ENCODE assay signal across 8 mouse cellular contexts in genomic region chr9:106891829-106892551, GRCm38 (mm10). TPM values are rescaled to one million over a fixed set of nuclear protein-coding genes. Genes with fewer than 3 reads are reported as not detected.
DNase-seq lines count a peak whose midpoint lies in the region; ATAC-seq and TF ChIP-seq lines count a peak whose summit lies in the region.

Manf (minus strand) TSS chr9:106891979.

- H3K27ac ChIP-seq in bone marrow, adult 2 months (ENCODE audit: control insufficient read depth, insufficient read depth, low read depth, low read length, poor library complexity) = peak within 1 kb of the TSS; percentile 88
- peak within 1 kb of the TSS; percentile 97 for H3K27ac ChIP-seq in embryonic facial prominence, embryonic 15.5 days (replicated peaks)
- peak within 1 kb of the TSS; percentile 83 for H3K27ac ChIP-seq in limb, embryonic 14.5 days (replicated peaks; ENCODE audit: low read depth, low read length)
- peak within 1 kb of the TSS; percentile 87 for H3K27ac ChIP-seq in midbrain, postnatal 0 days (ENCODE audit: low read depth, low read length)

- H3K4me3 ChIP-seq in bone marrow, adult 2 months (replicated peaks; ENCODE audit: control insufficient read depth, low read depth, low read length) = peak within 1 kb of the TSS; percentile 82
- H3K4me3 ChIP-seq in embryonic facial prominence, embryonic 15.5 days (replicated peaks) = peak within 1 kb of the TSS; percentile 94
- peak within 1 kb of the TSS; percentile 92 for H3K4me3 ChIP-seq in limb, embryonic 14.5 days (replicated peaks; ENCODE audit: low read length)
- peak within 1 kb of the TSS; percentile 91 for H3K4me3 ChIP-seq in midbrain, postnatal 0 days (ENCODE audit: low read depth, low read length)

- TF ChIP-seq POLR2A in bone marrow, adult 2 months (IDR thresholded peaks at IDR 0.05; ENCODE audit: borderline replicate concordance, control insufficient read depth, low read depth, low read length) = peak; percentile 98
- peak; percentile 93 for TF ChIP-seq POLR2A in limb, embryonic 14.5 days (IDR thresholded peaks at IDR 0.05; ENCODE audit: borderline replicate concordance, extremely low read depth, insufficient read depth, insufficient read length)

- peak within 1 kb of the TSS; percentile 71 for H3K4me2 ChIP-seq in embryonic facial prominence, embryonic 15.5 days (replicated peaks)
- peak within 1 kb of the TSS; percentile 69 for H3K4me2 ChIP-seq in limb, embryonic 14.5 days (replicated peaks; ENCODE audit: low read depth, low read length, severe bottlenecking)
- peak within 1 kb of the TSS; percentile 86 for H3K4me2 ChIP-seq in midbrain, postnatal 0 days (ENCODE audit: low read depth, low read length, poor library complexity, severe bottlenecking)

- no peaks in the 10 kb centered on the region for H3K9me3 ChIP-seq in embryonic facial prominence, embryonic 15.5 days (replicated peaks)
- no peaks in the 10 kb centered on the region for H3K9me3 ChIP-seq in limb, embryonic 14.5 days (ENCODE audit: control insufficient read depth, low read length)
- H3K9me3 ChIP-seq in midbrain, postnatal 0 days (ENCODE audit: low read length) = no peaks in the 10 kb centered on the region

- peaks cover 26% of the 10 kb centered on the region for H3K36me3 ChIP-seq in embryonic facial prominence, embryonic 15.5 days
- peaks cover 31% of the 10 kb centered on the region for H3K36me3 ChIP-seq in limb, embryonic 14.5 days (ENCODE audit: control insufficient read depth, insufficient read depth, low read length)
- H3K36me3 ChIP-seq in midbrain, postnatal 0 days (ENCODE audit: insufficient read depth, low read length) = peaks cover 27% of the 10 kb centered on the region

- under 1% methylated on average over 59 of the region's 59 CpGs for whole genome bisulfite sequencing in bone marrow, adult 2 months
- under 1% methylated on average over 59 of the region's 59 CpGs for WGBS in embryonic facial prominence, embryonic 15.5 days
- under 1% methylated on average over 48 of the region's 59 CpGs for WGBS in limb, embryonic 14.5 days
- whole genome bisulfite sequencing in midbrain, postnatal 0 days = under 1% methylated on average over 59 of the region's 59 CpGs

- H3K9ac ChIP-seq in embryonic facial prominence, embryonic 15.5 days = peak within 1 kb of the TSS; percentile 90
- H3K9ac ChIP-seq in limb, embryonic 14.5 days (ENCODE audit: low read depth, low read length, severe bottlenecking) = peak within 1 kb of the TSS; percentile 89
- H3K9ac ChIP-seq in midbrain, postnatal 0 days (replicated peaks; ENCODE audit: low read length, poor library complexity, severe bottlenecking) = peak within 1 kb of the TSS; percentile 83

- H3K4me1 ChIP-seq in bone marrow, adult 2 months (ENCODE audit: control insufficient read depth, insufficient read depth, low read length) = 0 out of 2 replicates have a peak, but pooled peaks cover 2% of the 10 kb centered on the region
- peaks cover 42% of the 10 kb centered on the region for H3K4me1 ChIP-seq in embryonic facial prominence, embryonic 15.5 days
- peaks cover 11% of the 10 kb centered on the region for H3K4me1 ChIP-seq in limb, embryonic 14.5 days (ENCODE audit: control insufficient read depth, insufficient read depth, low read length)
- peaks cover 6% of the 10 kb centered on the region; the same call in 1 of the 2 replicates for H3K4me1 ChIP-seq in midbrain, postnatal 0 days (ENCODE audit: insufficient read depth, low read length)

- no peaks in the 10 kb centered on the region for H3K27me3 ChIP-seq in embryonic facial prominence, embryonic 15.5 days
- no peaks in the 10 kb centered on the region for H3K27me3 ChIP-seq in limb, embryonic 14.5 days (ENCODE audit: control insufficient read depth, insufficient read depth, low read length)
- no peaks in the 10 kb centered on the region for H3K27me3 ChIP-seq in midbrain, postnatal 0 days (ENCODE audit: insufficient read depth, low read length)

- no peak for TF ChIP-seq CTCF in bone marrow, adult 2 months (IDR thresholded peaks at IDR 0.05; ENCODE audit: control insufficient read depth, insufficient read depth, low read length)
- peak; percentile 58 for TF ChIP-seq CTCF in midbrain, postnatal 0 days (IDR thresholded peaks at IDR 0.05)

- peak; percentile 98 for ATAC-seq in embryonic facial prominence, embryonic 15.5 days (ENCODE audit: insufficient number of reproducible peaks, low FRiP score, low TSS enrichment, low read depth)
- ATAC-seq in limb, embryonic 14.5 days (ENCODE audit: low FRiP score, low read depth) = peak; percentile 98
- ATAC-seq in midbrain, postnatal 0 days (ENCODE audit: low FRiP score) = peak; percentile 98

- peak; percentile 99 for DNase-seq in 416B (ENCODE audit: low read depth)
- peak; percentile 98 for DNase-seq in heart, adult 8-10 months (ENCODE audit: low spot score)
- DNase-seq in kidney, adult 9 months = peak; percentile 99
- peak; percentile 98 for DNase-seq in limb, embryonic 14.5 days (ENCODE audit: low spot score)
- DNase-seq in midbrain, postnatal 0 days (ENCODE audit: low spot score) = peak; percentile 99
- peak; percentile 92 for DNase-seq in spleen, postnatal 14 days (ENCODE audit: low spot score in 2 of 2)

RNA-seq across cellular contexts. Expression of gene Manf, which starts in this region (rescaled TPM):
- polyA plus RNA-seq in bone marrow, adult 2 months (2011; ENCODE audit: insufficient read depth, insufficient read length, low replicate concordance, missing spikeins) = 79.1 and 100 TPM in 2 replicates
- 281 and 293 TPM in 2 replicates for polyA plus RNA-seq in embryonic facial prominence, embryonic 15.5 days (2015; fragmentation: Nextera tagmentation; extraction: Ambion mirVana)
- total RNA-seq in heart, adult 8-10 months (2022) = 100 to 1,000 TPM; 112 to 170 (median 145) TPM
- 79.7 and 110 TPM in 2 replicates for polyA plus RNA-seq in limb, embryonic 14.5 days (2012; rRNA removed)
- 230 and 268 TPM in 2 replicates for polyA plus RNA-seq in limb, embryonic 14.5 days (2014; fragmentation: Nextera tagmentation; extraction: Ambion mirVana)
- 46.3 and 54.6 TPM in 2 replicates for total RNA-seq in midbrain, postnatal 0 days (2014; rRNA removed)
- 112 and 115 TPM in 2 replicates for polyA plus RNA-seq in midbrain, postnatal 0 days (2015; fragmentation: Nextera tagmentation; extraction: Ambion mirVana)

Comparison
In these comparisons a context has a peak if more than half of its experiments do, and no peak if none do; other contexts are left out.
1. Peak in every context shown above with its lines: DNase-seq, ATAC-seq, H3K4me3 ChIP-seq and H3K27ac ChIP-seq.